Mouse (Mus musculus): Measurements from ENCODE around the gene Smtnl2.

DNA sequence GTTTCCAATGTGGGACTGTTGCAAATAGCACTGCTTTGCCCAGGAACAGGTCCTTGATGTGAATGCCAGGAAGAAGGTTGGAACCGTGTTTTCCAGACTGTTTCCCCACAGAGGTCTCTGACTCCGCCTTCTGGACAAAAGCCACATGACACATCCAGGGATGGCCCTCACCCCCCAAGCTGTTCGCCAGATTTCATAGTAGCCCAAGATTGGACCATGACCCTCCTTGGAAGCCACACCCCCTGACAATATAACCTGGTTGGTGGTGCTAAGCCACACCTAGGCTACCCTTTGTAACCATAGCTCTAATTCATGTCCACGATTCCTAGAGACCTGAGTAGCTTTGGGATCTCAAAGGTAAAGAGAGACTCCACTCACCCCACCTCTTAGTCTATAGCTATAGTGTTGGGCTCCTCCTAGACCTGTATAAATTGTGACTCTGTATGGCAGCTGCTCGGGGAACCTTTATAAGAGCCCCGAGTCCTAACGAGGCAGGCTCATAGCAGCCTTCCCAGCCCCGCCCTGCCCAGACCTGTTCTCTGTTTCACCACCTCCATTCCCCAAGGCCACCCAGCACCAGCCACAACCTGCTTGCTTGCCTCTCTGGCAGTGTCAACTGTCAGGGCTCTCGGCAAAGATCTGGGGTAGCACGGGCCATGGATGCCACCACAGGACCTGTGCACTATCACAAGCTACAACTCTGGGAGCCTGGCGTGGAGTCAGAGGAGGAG lies 23.6 kb upstream of the Smtnl2 start, which contains the start of gene Ggt6:
- no peak for TF ChIP-seq ZC3H11A (IDR thresholded peaks at IDR 0.05; ENCODE audit: borderline replicate concordance, low read depth, low read length)
- no peak for TF ChIP-seq HCFC1 (IDR thresholded peaks at IDR 0.05; ENCODE audit: borderline replicate concordance, insufficient read depth, low read length)
- no peak for TF ChIP-seq ZNF384 (IDR thresholded peaks at IDR 0.05; ENCODE audit: low read depth, low read length)
- no peak for TF ChIP-seq MAFK (IDR thresholded peaks at IDR 0.05; ENCODE audit: insufficient read depth, low read depth, low read length)

All from ES-E14 (cell line).